Mouse (Mus musculus) intestine, embryonic 16.5 days (tissue): ENCODE data around the gene Ppp1r35. TPM values are rescaled to one million over a fixed set of nuclear protein-coding genes. Genes with fewer than 3 reads are reported as not detected.

Experiments
- polyA plus RNA-seq: library from polyadenylated mRNA; unstranded; fragments of >200 nt; fragmentation: Nextera tagmentation; extraction: Ambion mirVana; gene quantifications from 2 replicates; pipeline ENCODE4 v1.2.1, GENCODE M21; 2015

The Ppp1r35 gene
- polyA plus RNA-seq, 1 experiment from 2014 or later, result 19.8 TPM

Other genes with a start within 250 kb of the Ppp1r35 start
- gene Epo, start 245.6 kb upstream of the Ppp1r35 start, polyA plus RNA-seq, result 0.20 and 0.40 TPM in 2 replicates
- gene Gnb2, start 245.3 kb upstream of the Ppp1r35 start, polyA plus RNA-seq, result 354 and 363 TPM in 2 replicates
- gene Actl6b, start 225.3 kb upstream of the Ppp1r35 start, polyA plus RNA-seq, result 4.4 TPM in 2 replicates
- 1.1 and 1.3 TPM in 2 replicates for gene Tfr2, start 209.0 kb upstream of the Ppp1r35 start, polyA plus RNA-seq
- gene Mospd3, start 177.8 kb upstream of the Ppp1r35 start, polyA plus RNA-seq, result 25.2 and 28.1 TPM in 2 replicates
- 115 and 127 TPM in 2 replicates for gene Pcolce, start 165.1 kb upstream of the Ppp1r35 start, polyA plus RNA-seq
- gene Fbxo24, start 149.8 kb upstream of the Ppp1r35 start, polyA plus RNA-seq, result 0.26 and 0.37 TPM in 2 replicates
- 34.5 and 37.8 TPM in 2 replicates for gene Lrch4, start 149.7 kb upstream of the Ppp1r35 start, polyA plus RNA-seq
- 10.8 and 12.2 TPM in 2 replicates for gene Gm20605, start 149.7 kb upstream of the Ppp1r35 start, polyA plus RNA-seq
- 6.4 and 8.1 TPM in 2 replicates for gene Sap25, start 137.5 kb upstream of the Ppp1r35 start, polyA plus RNA-seq
- 0.23 and 0.27 TPM in 2 replicates for gene Irs3, start 133.1 kb upstream of the Ppp1r35 start, polyA plus RNA-seq
- gene Agfg2, start 94.1 kb upstream of the Ppp1r35 start, polyA plus RNA-seq, result 18.6 and 19.8 TPM in 2 replicates
- gene Nyap1, start 37.2 kb upstream of the Ppp1r35 start, polyA plus RNA-seq, result 2.2 and 2.3 TPM in 2 replicates
- 116 and 122 TPM in 2 replicates for gene Tsc22d4, start 33.1 kb upstream of the Ppp1r35 start, polyA plus RNA-seq
- gene Mepce, start 8.8 kb downstream of the Ppp1r35 start, polyA plus RNA-seq, result 7.1 and 7.4 TPM in 2 replicates
- 11.0 and 11.8 TPM in 2 replicates for gene Zcwpw1, start 8.9 kb downstream of the Ppp1r35 start, polyA plus RNA-seq
- gene Pilra, start 57.4 kb downstream of the Ppp1r35 start, polyA plus RNA-seq, result 2.8 and 4.2 TPM in 2 replicates
- 1.3 and 1.8 TPM in 2 replicates for gene Pilrb1, start 79.3 kb downstream of the Ppp1r35 start, polyA plus RNA-seq
- gene Pilrb2, start 93.0 kb downstream of the Ppp1r35 start, polyA plus RNA-seq, result 1.3 and 1.8 TPM in 2 replicates
- gene Cyp3a13, start 142.8 kb downstream of the Ppp1r35 start, polyA plus RNA-seq, result 54.6 and 70.4 TPM in 2 replicates
- 0.34 and 0.50 TPM in 2 replicates for gene Gjc3, start 184.2 kb downstream of the Ppp1r35 start, polyA plus RNA-seq
- gene Azgp1, start 202.7 kb downstream of the Ppp1r35 start, polyA plus RNA-seq, result 0.34 and 0.37 TPM in 2 replicates
- gene Smok3a, start 242.4 kb downstream of the Ppp1r35 start, polyA plus RNA-seq, result not detected in 2 replicates
- not detected in 2 replicates for gene Smok3b, start 242.6 kb downstream of the Ppp1r35 start, polyA plus RNA-seq